Mouse (Mus musculus) G1E (cell line): ENCODE data around the gene Lman2l.

Source experiments
- CTCF ChIP-seq: IDR thresholded peaks from 2 replicates; pipeline ENCODE4 v1.5.1; 2012; ENCODE audit warnings: low read depth, low read length, inconsistent platforms, mixed read lengths
- GATA2 ChIP-seq: IDR thresholded peaks from 2 replicates; pipeline ENCODE4 v1.6.1; 2012; ENCODE audit warnings: low read depth, low read length, inconsistent platforms, borderline replicate concordance

- no peak for TF ChIP-seq CTCF
- no peak for TF ChIP-seq GATA2
Measured at GRCm38 (mm10) chr1:36457388-36458014, 12.4 kb upstream of the Lman2l start.
